Mouse (Mus musculus): Measurements from ENCODE around the gene Rps6kb1. TPM values are rescaled to one million over a fixed set of nuclear protein-coding genes. Genes with fewer than 3 reads are reported as not detected.

Gene Rps6kb1
- total and polyA plus RNA-seq, 3 experiments, result 45.2 to 110 (median 76.9) TPM

DNA sequence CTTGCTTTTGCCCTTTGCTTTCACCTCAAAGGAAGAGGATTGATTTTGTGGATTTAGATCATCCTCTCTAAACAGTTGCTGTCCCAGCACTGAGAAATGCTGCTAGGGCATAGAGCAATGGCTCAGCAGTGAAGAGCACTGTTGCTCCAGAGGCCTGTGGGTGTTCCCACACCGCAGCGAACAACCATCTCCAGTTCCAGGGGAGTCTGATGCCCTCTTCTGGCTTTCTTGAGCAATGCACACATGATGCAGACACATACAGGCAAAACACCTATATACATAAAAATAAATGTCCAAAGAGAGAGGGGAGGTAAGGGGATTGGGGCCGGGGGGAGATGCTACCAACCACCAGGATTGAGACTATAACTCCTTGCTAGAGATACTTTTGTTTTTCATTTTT is 46.7 kb downstream of the Rps6kb1 start:
- no peaks in the 10 kb centered on the region for H3K9me3 ChIP-seq (replicated peaks; ENCODE audit: low read length)
- H3K27me3 ChIP-seq (replicated peaks), result no peaks in the 10 kb centered on the region
- peak; percentile 47 for DNase-seq (ENCODE audit: extremely low read depth)
- H3K4me2 ChIP-seq (ENCODE audit: insufficient read depth, low read depth, poor library complexity, severe bottlenecking), result no peak overlapping the region
- H3K27ac ChIP-seq (ENCODE audit: insufficient read depth, low read depth), result no peak overlapping the region
- dilution Hi-C loops (cut with MboI; ENCODE audit: extremely low pct_ligation_motif_present, extremely low pct_unique_long_range_greater_than_20kb, low sequenced_read_pairs) (no loop called here), in situ Hi-C loops (cut with MboI; ENCODE audit: low pct_ligation_motif_present, low pct_unique_long_range_greater_than_20kb, low sequenced_read_pairs) (no loop called here)
- H3K36me3 ChIP-seq (replicated peaks in 1 of 2; ENCODE audit: control insufficient read depth in 1 of 2, insufficient read depth in 1 of 2, low read length in 1 of 2), result peaks cover 43 to 74% of the 10 kb centered on the region in 2 experiments
- H3K79me2 ChIP-seq (replicated peaks; ENCODE audit: control insufficient read depth, extremely low read depth, insufficient read depth, poor library complexity, severe bottlenecking), result no peaks in the 10 kb centered on the region
- H3K4me3 ChIP-seq (replicated peaks in 1 of 3; ENCODE audit: low read depth in 2 of 3, low read length in 2 of 3, poor library complexity in 1 of 3), result no peak overlapping the region
- peaks cover 0 to 16% of the 10 kb centered on the region in 2 experiments; a peak in 2 of 4 replicates for H3K4me1 ChIP-seq (ENCODE audit: control insufficient read depth in 1 of 2, insufficient read depth in 2 of 2)
- no peak for TF ChIP-seq MEF2A (IDR thresholded peaks at IDR 0.05; ENCODE audit: borderline replicate concordance, low read depth, low read length)
- TF ChIP-seq ZNF384 (IDR thresholded peaks at IDR 0.05; ENCODE audit: low read depth, low read length), result no peak
- no peak for TF ChIP-seq MXI1 (IDR thresholded peaks at IDR 0.05; ENCODE audit: low read depth, low read length)
- TF ChIP-seq SIN3A (IDR thresholded peaks at IDR 0.05; ENCODE audit: low read length), result no peak
- TF ChIP-seq SMC3 (IDR thresholded peaks at IDR 0.05; ENCODE audit: low read depth, low read length), result peak; percentile 24; the same call in 1 of the 2 replicates
- no peak for TF ChIP-seq MAFK (IDR thresholded peaks at IDR 0.05; ENCODE audit: insufficient replicate concordance, low read length)
- no peak for TF ChIP-seq MAZ (IDR thresholded peaks at IDR 0.05; ENCODE audit: low read depth, low read length)
- peak; percentile 14 to 51; a peak in 3 of 4 replicates for TF ChIP-seq CTCF (conservative IDR thresholded peaks at IDR 0.05 in 1 of 2, IDR thresholded peaks at IDR 0.05 in 1 of 2; ENCODE audit: low read depth in 2 of 2, low read length in 2 of 2)
- no peak overlapping the region for H3K9ac ChIP-seq (ENCODE audit: insufficient read depth, low read depth)

DNA sequence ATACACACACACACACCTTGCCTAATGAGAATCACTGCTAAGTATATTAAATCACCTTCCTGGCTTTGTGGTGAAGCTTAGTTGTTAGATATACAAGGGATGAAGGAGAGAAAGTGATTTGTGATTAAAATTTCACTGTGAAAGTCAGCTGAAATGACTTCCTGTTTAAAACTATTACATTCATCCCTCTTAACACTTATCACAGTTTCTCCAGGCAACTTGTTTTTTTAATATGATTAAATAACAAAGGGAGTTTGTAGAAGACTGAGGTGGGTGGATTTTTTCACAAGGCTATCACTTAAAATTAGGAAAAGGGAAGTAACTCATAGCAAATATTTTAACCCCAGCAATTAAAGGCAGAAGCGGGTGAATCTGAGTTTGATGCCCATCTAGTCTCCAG is 47.2 kb downstream of the Rps6kb1 start:
- in situ Hi-C loops (cut with MboI; ENCODE audit: low pct_ligation_motif_present, low pct_unique_long_range_greater_than_20kb, low sequenced_read_pairs), result no loop called here
- H3K36me3 ChIP-seq (replicated peaks in 1 of 2; ENCODE audit: control insufficient read depth in 1 of 2, insufficient read depth in 1 of 2, low read length in 1 of 2), result peaks cover 44 to 74% of the 10 kb centered on the region in 2 experiments
- DNase-seq (ENCODE audit: extremely low read depth), result no peak
- H3K27me3 ChIP-seq (replicated peaks), result no peaks in the 10 kb centered on the region
- H3K4me3 ChIP-seq (replicated peaks in 1 of 3; ENCODE audit: low read depth in 2 of 3, low read length in 2 of 3, poor library complexity in 1 of 3), result no peak overlapping the region
- no peaks in the 10 kb centered on the region for H3K9me3 ChIP-seq (replicated peaks; ENCODE audit: low read length)
- no peak overlapping the region for H3K9ac ChIP-seq (ENCODE audit: insufficient read depth, low read depth)
- H3K4me2 ChIP-seq (ENCODE audit: insufficient read depth, low read depth, poor library complexity, severe bottlenecking), result no peak overlapping the region
- dilution Hi-C loops (cut with MboI; ENCODE audit: extremely low pct_ligation_motif_present, extremely low pct_unique_long_range_greater_than_20kb, low sequenced_read_pairs), result no loop called here
- peaks cover 0 to 16% of the 10 kb centered on the region in 2 experiments; a peak in 2 of 4 replicates for H3K4me1 ChIP-seq (ENCODE audit: control insufficient read depth in 1 of 2, insufficient read depth in 2 of 2)
- no peak overlapping the region for H3K27ac ChIP-seq (ENCODE audit: insufficient read depth, low read depth)
- no peaks in the 10 kb centered on the region for H3K79me2 ChIP-seq (replicated peaks; ENCODE audit: control insufficient read depth, extremely low read depth, insufficient read depth, poor library complexity, severe bottlenecking)
- TF ChIP-seq POLR2A (IDR thresholded peaks at IDR 0.05; ENCODE audit: low read depth, low read length), result peak; percentile 7; the same call in 1 of the 2 replicates
- TF ChIP-seq POLR2AphosphoS2 (IDR thresholded peaks at IDR 0.05; ENCODE audit: low read depth, low read length), result no peak; the same call in 1 of the 2 replicates

DNA sequence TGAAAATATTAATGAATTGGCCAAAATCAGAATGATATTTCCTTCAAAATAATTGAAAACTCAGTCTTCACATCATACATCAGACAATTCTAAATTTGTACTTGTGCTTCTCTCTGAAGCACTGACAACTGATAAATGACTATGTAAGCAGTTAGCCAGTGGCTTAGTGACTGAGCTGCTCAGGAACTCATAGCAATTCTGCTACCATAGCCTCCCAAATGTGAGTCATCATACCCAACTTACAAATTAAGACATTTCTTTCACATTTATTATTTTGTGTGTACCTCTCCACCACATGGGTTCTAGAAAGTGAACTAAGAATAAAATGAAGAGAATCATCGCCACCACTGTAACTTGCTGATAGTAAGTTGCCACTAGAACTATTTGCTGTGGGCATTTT is 53.8 kb downstream of the Rps6kb1 start:
- H3K4me2 ChIP-seq (ENCODE audit: insufficient read depth, low read depth, poor library complexity, severe bottlenecking), result no peak overlapping the region
- dilution Hi-C loops (cut with MboI; ENCODE audit: extremely low pct_ligation_motif_present, extremely low pct_unique_long_range_greater_than_20kb, low sequenced_read_pairs), result no loop called here
- no peak for DNase-seq (ENCODE audit: extremely low read depth)
- no peak overlapping the region for H3K4me3 ChIP-seq (replicated peaks in 1 of 3; ENCODE audit: low read depth in 2 of 3, low read length in 2 of 3, poor library complexity in 1 of 3)
- H3K36me3 ChIP-seq (replicated peaks in 1 of 2; ENCODE audit: control insufficient read depth in 1 of 2, insufficient read depth in 1 of 2, low read length in 1 of 2), result peaks cover 33 to 72% of the 10 kb centered on the region in 2 experiments
- no peaks in the 10 kb centered on the region for H3K9me3 ChIP-seq (replicated peaks; ENCODE audit: low read length)
- H3K27me3 ChIP-seq (replicated peaks), result no peaks in the 10 kb centered on the region
- in situ Hi-C loops (cut with MboI; ENCODE audit: low pct_ligation_motif_present, low pct_unique_long_range_greater_than_20kb, low sequenced_read_pairs), result no loop called here
- H3K79me2 ChIP-seq (replicated peaks; ENCODE audit: control insufficient read depth, extremely low read depth, insufficient read depth, poor library complexity, severe bottlenecking), result no peaks in the 10 kb centered on the region
- no peak overlapping the region for H3K9ac ChIP-seq (ENCODE audit: insufficient read depth, low read depth)
- H3K27ac ChIP-seq (ENCODE audit: insufficient read depth, low read depth), result no peak overlapping the region
- H3K4me1 ChIP-seq (ENCODE audit: control insufficient read depth in 1 of 2, insufficient read depth in 2 of 2), result peaks cover 0 to 5% of the 10 kb centered on the region in 2 experiments; a peak in 2 of 4 replicates
- TF ChIP-seq MAFK (IDR thresholded peaks at IDR 0.05; ENCODE audit: insufficient replicate concordance, low read length) (no peak), BHLHE40 (IDR thresholded peaks at IDR 0.05; ENCODE audit: low read depth, low read length) (no peak), GABPA (IDR thresholded peaks at IDR 0.05; ENCODE audit: insufficient replicate concordance, low read depth, low read length) (no peak), KAT2A (IDR thresholded peaks at IDR 0.05; ENCODE audit: insufficient replicate concordance, low read length) (no peak), NELFE (IDR thresholded peaks at IDR 0.05; ENCODE audit: low read depth, low read length) (no peak), RCOR1 (conservative IDR thresholded peaks at IDR 0.05; ENCODE audit: low read depth, low read length) (no peak), MEF2A (IDR thresholded peaks at IDR 0.05; ENCODE audit: borderline replicate concordance, low read depth, low read length) (no peak), PAX5 (IDR thresholded peaks at IDR 0.05; ENCODE audit: low read length) (no peak), TBP (conservative IDR thresholded peaks at IDR 0.05; ENCODE audit: low read depth, low read length) (no peak), ZMIZ1 (IDR thresholded peaks at IDR 0.05; ENCODE audit: low read depth, low read length) (no peak), MYC (IDR thresholded peaks at IDR 0.05; ENCODE audit: low read depth, low read length) (no peak), JUN (IDR thresholded peaks at IDR 0.05; ENCODE audit: insufficient read depth, low read depth, low read length) (no peak), TCF12 (IDR thresholded peaks at IDR 0.05; ENCODE audit: low read depth, low read length) (no peak), E2F4 (IDR thresholded peaks at IDR 0.05; ENCODE audit: insufficient replicate concordance, low read depth, low read length) (no peak), IRF4 (IDR thresholded peaks at IDR 0.05; ENCODE audit: low read depth, low read length) (no peak), CTCF (conservative IDR thresholded peaks at IDR 0.05 in 1 of 2, IDR thresholded peaks at IDR 0.05 in 1 of 2; ENCODE audit: low read depth in 2 of 2, low read length in 2 of 2) (no peak), ELF1 (IDR thresholded peaks at IDR 0.05; ENCODE audit: low read depth, low read length) (no peak), CHD1 (IDR thresholded peaks at IDR 0.05; ENCODE audit: low read depth, low read length) (no peak), USF1 (IDR thresholded peaks at IDR 0.05; ENCODE audit: low read depth, low read length) (no peak)
